Mouse (Mus musculus) gastrocnemius, postnatal 10 days (tissue): Measurements from ENCODE around the gene Ear6. TPM values are rescaled to one million over a fixed set of nuclear protein-coding genes. Genes with fewer than 3 reads are reported as not detected.
"Not testable (repeated sequence)": the region's sequence is repeated elsewhere in the genome, so short reads cannot be mapped to it uniquely, and the experiment has no call there.

Experiments
- DNase-seq: peaks from one replicate; pipeline ENCODE4 v3.0.0; 2021; ENCODE audit warnings: mixed read lengths
- long read RNA-seq, 2 experiments: library from polyadenylated mRNA; stranded (forward); transcript quantifications; one replicate each; pipeline ENCODE4 v2.0.0; 2021
- total RNA-seq, 2 experiments: library from RNA; stranded (reverse); gene quantifications; 2 replicates each; pipeline ENCODE4 v1.2.3; 2021

Ear6 gene
- not detected for total RNA-seq
- long read RNA-seq, experiment 1 = 0 reads
- long read RNA-seq, experiment 2 = 0 reads

- no peak for DNase-seq
Observed at GRCm38 (mm10) chr14:51853399-51853798, at the start of gene Ear6. TSS of gene Ear6 (plus strand) at chr14:51853699.

- no peak for DNase-seq
Observed at GRCm38 (mm10) chr14:51826625-51827024, 26.9 kb upstream of the Ear6 start.

- DNase-seq = not testable (repeated sequence)
Observed at GRCm38 (mm10) chr14:51827842-51828241, 25.7 kb upstream of the Ear6 start.

DNA sequence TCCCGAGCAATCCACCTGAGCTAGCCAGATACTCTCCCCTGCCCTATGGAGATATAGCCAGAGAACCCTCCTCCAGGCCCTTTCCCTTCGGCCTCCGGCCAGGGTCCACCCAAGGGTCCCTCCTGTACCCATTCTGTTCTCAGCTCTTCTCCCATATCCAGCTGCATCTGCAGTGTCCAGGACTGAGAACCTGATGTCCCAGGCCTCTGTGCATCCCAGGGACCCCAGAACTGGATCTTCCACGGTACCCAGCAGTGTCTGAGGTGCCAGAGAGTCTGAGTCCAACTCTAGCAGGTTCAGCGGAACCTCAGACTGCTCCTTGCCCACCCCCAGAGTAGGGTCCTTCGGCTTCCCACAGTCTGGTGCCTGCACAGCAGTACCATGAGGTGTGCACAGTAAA is 24.3 kb upstream of the Ear6 start:
- no peak for DNase-seq

DNA sequence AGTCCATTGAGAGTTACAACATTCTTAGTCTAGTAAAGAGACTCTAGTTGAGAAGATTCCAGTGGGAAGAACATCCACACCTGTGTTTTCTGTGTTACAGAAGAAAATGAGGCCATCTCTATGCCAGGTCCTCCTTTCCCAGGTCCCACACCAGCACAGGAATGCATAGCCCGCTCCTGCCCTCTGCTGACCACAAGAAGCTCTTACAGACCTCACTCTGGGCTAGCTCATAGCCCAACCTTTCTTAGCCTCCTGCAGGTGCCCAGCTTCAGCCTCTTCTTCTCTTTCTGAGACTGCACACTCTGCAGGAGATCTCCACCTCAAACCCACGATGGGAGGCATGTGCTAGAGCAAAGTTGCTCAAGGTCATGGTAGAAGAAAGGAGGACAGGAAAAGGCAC is 15.0 kb upstream of the Ear6 start:
- not testable (repeated sequence) for DNase-seq

GRCm38 (mm10) chr14:51842250-51842649 is 11.2 kb upstream of the Ear6 start:
- no peak for DNase-seq

DNA sequence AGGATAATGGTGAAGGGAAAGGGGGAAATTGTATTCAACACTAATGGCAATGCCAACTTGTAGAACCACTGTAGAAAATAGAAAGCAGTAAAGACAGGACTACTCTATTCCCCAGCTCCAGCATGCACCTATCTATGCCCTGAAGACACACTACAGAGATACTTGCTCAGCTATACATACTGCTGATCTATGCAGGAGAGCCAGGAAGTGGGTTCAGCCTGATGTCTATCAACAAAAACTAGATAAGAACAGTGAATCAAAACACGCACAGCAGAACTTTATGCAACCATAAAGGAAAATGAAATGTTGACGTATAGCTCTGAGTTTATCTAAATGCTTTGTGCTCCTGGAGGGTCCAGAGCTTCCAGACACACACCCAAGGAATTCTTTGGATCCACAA is 10.7 kb upstream of the Ear6 start:
- no peak for DNase-seq

- no peak for DNase-seq
Observed at GRCm38 (mm10) chr14:51843882-51844281, 9.6 kb upstream of the Ear6 start.

DNA sequence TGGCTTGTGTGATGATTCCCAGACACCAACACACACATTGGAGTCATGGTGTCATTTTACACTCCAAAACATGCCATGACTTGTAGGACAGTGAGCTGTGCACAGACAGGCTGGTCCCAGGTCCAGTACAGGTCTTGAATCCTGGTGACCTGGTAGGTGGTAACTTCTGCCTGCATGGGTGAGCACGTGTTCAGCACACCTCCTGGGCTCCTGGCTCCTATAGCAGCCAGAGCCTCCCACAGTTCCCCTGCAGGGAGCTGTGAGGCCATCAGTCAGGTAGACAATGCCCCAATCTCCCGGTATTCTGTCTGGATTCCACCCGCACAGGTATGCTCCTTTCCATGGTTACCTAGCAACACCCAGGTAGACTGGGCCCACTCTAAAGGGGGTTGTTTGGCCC is 6.9 kb upstream of the Ear6 start:
- DNase-seq = no peak

- not testable (repeated sequence) for DNase-seq
Observed at GRCm38 (mm10) chr14:51851006-51851405, 2.5 kb upstream of the Ear6 start.

DNA sequence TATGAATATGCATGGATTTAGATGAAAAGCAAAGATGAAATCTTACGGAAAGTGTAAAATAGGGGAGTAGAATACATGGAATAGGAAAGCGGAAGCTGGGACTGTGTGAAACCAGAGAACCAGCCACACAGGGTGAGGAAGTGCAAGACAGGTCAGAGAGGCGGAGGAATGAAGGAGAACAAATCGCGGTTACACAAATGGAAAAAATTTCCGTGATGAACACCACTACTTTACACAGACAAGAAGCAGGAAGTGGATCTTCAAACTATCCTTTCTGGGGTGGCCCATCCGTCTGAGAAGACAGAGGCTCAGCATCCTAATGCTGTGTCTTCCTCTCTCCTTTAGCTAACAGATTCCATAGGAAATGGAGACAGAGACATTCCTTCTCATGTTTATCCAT is 1.8 kb downstream of the Ear6 start:
- DNase-seq = not testable (repeated sequence)

DNA sequence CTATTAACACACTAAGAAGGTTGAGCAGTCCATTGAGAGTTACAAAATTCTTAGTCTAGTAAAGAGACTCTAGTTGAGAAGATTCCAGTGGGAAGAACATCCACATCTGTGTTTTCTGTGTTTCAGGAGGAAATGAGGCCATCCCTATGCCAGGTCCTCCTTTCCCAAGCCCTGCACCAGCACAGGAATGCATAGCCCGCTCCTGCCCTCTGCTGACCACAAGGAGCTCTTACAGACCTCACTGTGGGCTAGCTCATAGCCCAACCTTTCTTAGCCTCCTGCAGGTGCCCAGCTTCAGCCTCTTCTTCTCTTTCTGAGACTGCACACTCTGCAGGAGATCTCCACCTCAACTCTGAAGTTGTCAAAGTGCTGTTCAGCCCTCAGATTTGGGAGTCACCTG is 10.1 kb downstream of the Ear6 start:
- DNase-seq = not testable (repeated sequence)

- no peak for DNase-seq
Observed at GRCm38 (mm10) chr14:51870756-51871155, 17.3 kb downstream of the Ear6 start.

DNA sequence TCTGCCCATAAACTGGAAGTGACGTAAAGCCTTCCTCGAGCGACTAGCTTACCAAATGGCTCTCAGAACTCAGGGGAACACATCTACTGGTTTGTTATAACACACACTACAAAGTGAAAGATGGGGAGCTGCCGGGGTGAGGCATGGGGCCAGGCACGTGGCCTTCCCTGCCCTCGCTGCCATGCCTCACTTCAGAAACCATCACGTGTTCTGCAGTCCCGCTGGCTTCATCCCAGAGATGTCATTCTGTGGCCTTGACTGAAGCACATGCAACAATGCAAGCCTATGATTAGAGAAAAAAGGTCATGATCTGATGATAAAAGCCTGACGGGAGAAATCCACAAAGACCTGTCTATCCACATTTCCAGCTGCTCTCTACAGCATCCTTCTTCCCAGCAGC is 18.2 kb downstream of the Ear6 start:
- DNase-seq = no peak

DNA sequence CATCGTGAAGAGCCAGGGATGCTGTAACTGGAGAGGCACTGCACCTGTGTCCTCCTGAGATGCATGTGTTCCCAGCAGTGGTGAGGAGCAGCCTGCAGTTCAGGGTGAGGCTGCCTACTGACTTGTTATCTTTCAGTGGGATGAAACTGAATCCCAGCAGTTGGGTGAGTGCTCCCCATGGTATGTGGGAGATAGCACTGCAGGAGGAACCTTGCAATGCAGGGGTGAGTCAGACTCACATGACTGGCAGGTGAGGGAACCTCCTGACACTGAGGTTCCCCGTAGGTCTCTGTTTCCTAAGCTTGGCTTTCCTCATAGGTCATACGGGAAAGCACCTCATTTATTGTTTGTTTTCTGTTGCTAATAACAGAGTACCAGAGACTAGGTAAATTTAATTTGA is 24.0 kb downstream of the Ear6 start:
- DNase-seq = no peak

- peak; percentile 48 for DNase-seq
Observed at GRCm38 (mm10) chr14:51883527-51884030, 30.1 kb downstream of the Ear6 start.

- DNase-seq = no peak
Observed at GRCm38 (mm10) chr14:51884031-51884544, 30.6 kb downstream of the Ear6 start.

GRCm38 (mm10) chr14:51884598-51885331 is 31.3 kb downstream of the Ear6 start, which contains the start of gene Mettl17:
TSS of gene Mettl17 (plus strand) at chr14:51884842.
- peak; percentile 91 for DNase-seq

GRCm38 (mm10) chr14:51886051-51886450 is 32.6 kb downstream of the Ear6 start:
- DNase-seq = no peak

DNA sequence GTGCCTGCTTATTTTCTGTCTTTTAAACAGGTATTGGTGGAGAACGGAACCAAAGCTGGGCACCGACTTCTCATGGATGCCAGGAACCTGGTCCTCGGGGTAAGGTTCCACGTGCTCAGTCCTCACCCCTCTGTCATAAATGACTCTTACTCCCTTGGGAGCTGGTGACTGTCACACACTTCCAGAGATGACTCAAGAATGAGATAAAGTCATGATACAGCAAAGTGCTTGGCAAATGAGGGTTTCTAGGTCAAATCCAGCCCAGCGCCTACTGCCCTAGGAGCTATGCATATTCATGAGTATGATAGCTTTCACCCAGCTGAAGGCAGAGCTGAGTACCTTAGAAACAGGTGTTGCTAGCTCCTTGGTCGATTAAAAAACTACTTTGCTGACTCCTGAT is 36.3 kb downstream of the Ear6 start:
- DNase-seq = no peak

GRCm38 (mm10) chr14:51892191-51892939 is 38.9 kb downstream of the Ear6 start, which contains the start of gene Slc39a2:
TSS of gene Slc39a2 (plus strand) at chr14:51892889.
- no peak for DNase-seq

DNA sequence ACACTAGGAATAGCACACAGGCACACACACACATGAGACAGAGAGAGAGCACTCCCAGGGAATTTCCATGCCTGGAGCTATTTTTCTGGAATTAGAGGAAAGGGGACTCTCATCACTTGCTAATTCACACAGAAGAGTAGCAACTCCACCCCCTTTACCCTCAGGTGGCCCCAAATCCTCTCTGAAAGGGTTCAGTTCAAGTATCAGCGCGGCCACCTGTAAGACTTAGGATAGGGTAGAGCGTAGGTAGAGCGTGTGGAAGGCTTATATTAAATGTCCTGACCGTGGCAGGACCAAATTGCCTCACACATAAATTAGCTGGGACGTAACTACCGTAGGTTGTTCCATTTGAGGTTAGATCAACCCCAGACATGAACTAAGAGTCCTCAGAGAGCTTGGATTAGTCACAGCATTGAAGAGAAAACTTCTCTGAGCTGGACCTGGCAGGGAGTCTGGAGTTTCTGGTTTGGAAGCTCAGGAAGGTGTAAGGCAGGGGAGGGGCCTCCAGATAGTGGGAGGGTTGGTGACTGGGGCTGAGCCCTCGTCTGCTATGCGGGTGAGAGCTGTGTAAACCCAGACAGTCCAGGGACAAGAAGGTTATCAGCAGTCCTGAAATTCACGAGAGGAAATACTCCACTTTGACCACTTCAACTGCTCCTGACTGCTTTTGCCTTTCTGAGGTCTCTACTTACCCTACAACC is 39.7 kb downstream of the Ear6 start:
- no peak for DNase-seq
